Mouse (Mus musculus) stomach, embryonic 14.5 days (tissue): ENCODE data around the gene Otor. TPM values are rescaled to one million over a fixed set of nuclear protein-coding genes. Genes with fewer than 3 reads are reported as not detected.

Source experiments
- ATAC-seq: fragments of 200-750 bp; cut with Nextera tagmentation; 2 replicates; pipeline ENCODE4 v1.8.0; 2017; ENCODE audit warnings: low read depth, moderate TSS enrichment; ENCODE audit not compliant: insufficient number of reproducible peaks, insufficient read depth, low FRiP score
- H3K27ac ChIP-seq: fragments of 300-500 bp; sonication (generic); 2 replicates; pipeline ENCODE4 v1.5.1; 2014; ENCODE audit warnings: mild to moderate bottlenecking, low read length, moderate library complexity, mixed read lengths
- H3K27me3 ChIP-seq: fragments of 300-500 bp; sonication (generic); 2 replicates; pipeline ENCODE4 v1.6.1; 2014; ENCODE audit warnings: low read length, control low read depth, mixed read lengths; ENCODE audit not compliant: control insufficient read depth, insufficient read depth
- H3K36me3 ChIP-seq: fragments of 300-500 bp; sonication (generic); 2 replicates; pipeline ENCODE4 v1.6.1; 2014; ENCODE audit warnings: mild to moderate bottlenecking, control low read depth, low read length, moderate library complexity, mixed read lengths; ENCODE audit not compliant: control insufficient read depth, insufficient read depth
- H3K4me1 ChIP-seq: fragments of 300-500 bp; sonication (generic); 2 replicates; pipeline ENCODE4 v1.6.1; 2014; ENCODE audit warnings: low read length, control low read depth, mixed read lengths; ENCODE audit not compliant: control insufficient read depth, insufficient read depth
- H3K4me2 ChIP-seq: fragments of 300-500 bp; sonication (generic); replicated peaks from 2 replicates; pipeline ENCODE4 v1.6.1; 2014; ENCODE audit warnings: low read depth, low read length, control low read depth
- H3K4me3 ChIP-seq: fragments of 300-500 bp; sonication (generic); 2 replicates; pipeline ENCODE4 v1.5.1; 2014; ENCODE audit warnings: low read depth, low read length, control low read depth
- H3K9ac ChIP-seq: fragments of 300-500 bp; sonication (generic); replicated peaks from 2 replicates; pipeline ENCODE4 v1.6.1; 2014; ENCODE audit warnings: low read depth, mild to moderate bottlenecking, control low read depth, low read length, moderate library complexity, mixed read lengths
- H3K9me3 ChIP-seq: fragments of 300-500 bp; sonication (generic); 2 replicates; pipeline ENCODE4 v1.6.1; 2016; ENCODE audit warnings: low read depth, low read length, control low read depth; ENCODE audit not compliant: control insufficient read depth
- WGBS: fragments of 180-500 bp; shearing (Covaris S2); extraction: QIAGEN DNeasy Blood & Tissue Kit; methylation state at CpG from one replicate; pipeline ENCODE4 v1.1.7; 2014; 5-methylcytosine and 5-hydroxymethylcytosine counted together
- polyA plus RNA-seq: library from polyadenylated mRNA; unstranded; fragments of >200 nt; fragmentation: Nextera tagmentation; extraction: Ambion mirVana; gene quantifications from 2 replicates; pipeline ENCODE4 v1.2.1, GENCODE M21; 2014

Gene Otor
- polyA plus RNA-seq, 1 experiment from 2014 or later, result 1.5 TPM

- Histone ChIP-seq H3K4me2 (no peak overlapping the region), H3K36me3 (no peaks in the 10 kb centered on the region), H3K9me3 (no peaks in the 10 kb centered on the region), H3K27ac (no peak overlapping the region), H3K4me1 (no peaks in the 10 kb centered on the region), H3K4me3 (no peak overlapping the region), H3K27me3 (no peaks in the 10 kb centered on the region), H3K9ac (no peak overlapping the region)
- 58% methylated on average over 1 of the region's 1 CpGs for WGBS
- ATAC-seq, result peak; percentile 54
Observed at GRCm38 (mm10) chr2:143097170-143097569, 18.9 kb downstream of the Otor start.

- H3K9me3 ChIP-seq, result no peaks in the 10 kb centered on the region
- ATAC-seq, result no peak
- no peaks in the 10 kb centered on the region for H3K27me3 ChIP-seq
- WGBS, result 97% methylated on average over 1 of the region's 1 CpGs
- H3K36me3 ChIP-seq, result no peaks in the 10 kb centered on the region
- H3K4me1 ChIP-seq, result no peaks in the 10 kb centered on the region
- H3K27ac ChIP-seq, result no peak overlapping the region
- no peak overlapping the region for H3K4me2 ChIP-seq
- H3K9ac ChIP-seq, result no peak overlapping the region
- H3K4me3 ChIP-seq, result no peak overlapping the region
Observed at GRCm38 (mm10) chr2:143113859-143114258, 35.6 kb downstream of the Otor start.

- Histone ChIP-seq H3K27ac (no peak overlapping the region), H3K36me3 (no peaks in the 10 kb centered on the region), H3K9me3 (no peaks in the 10 kb centered on the region), H3K27me3 (no peaks in the 10 kb centered on the region), H3K4me2 (no peak overlapping the region), H3K4me3 (no peak overlapping the region), H3K4me1 (no peaks in the 10 kb centered on the region), H3K9ac (no peak overlapping the region)
- no peak for ATAC-seq
- 55% methylated on average over 4 of the region's 4 CpGs for WGBS
Observed at GRCm38 (mm10) chr2:143114716-143115115, 36.4 kb downstream of the Otor start.

GRCm38 (mm10) chr2:143117453-143117852 is 39.2 kb downstream of the Otor start:
- H3K36me3 ChIP-seq, result no peaks in the 10 kb centered on the region
- no peak overlapping the region for H3K27ac ChIP-seq
- H3K9me3 ChIP-seq, result no peaks in the 10 kb centered on the region
- ATAC-seq, result no peak
- no peaks in the 10 kb centered on the region for H3K4me1 ChIP-seq
- 62% methylated on average over 3 of the region's 3 CpGs for WGBS
- no peak overlapping the region for H3K4me3 ChIP-seq
- no peaks in the 10 kb centered on the region for H3K27me3 ChIP-seq
- H3K9ac ChIP-seq, result no peak overlapping the region
- H3K4me2 ChIP-seq, result no peak overlapping the region

- H3K9me3 ChIP-seq, result no peaks in the 10 kb centered on the region
- no peaks in the 10 kb centered on the region for H3K36me3 ChIP-seq
- H3K27ac ChIP-seq, result no peak overlapping the region
- no peaks in the 10 kb centered on the region for H3K27me3 ChIP-seq
- no peak overlapping the region for H3K4me3 ChIP-seq
- no peak for ATAC-seq
- 80% methylated on average over 7 of the region's 7 CpGs for WGBS
- no peaks in the 10 kb centered on the region for H3K4me1 ChIP-seq
- H3K9ac ChIP-seq, result no peak overlapping the region
- H3K4me2 ChIP-seq, result no peak overlapping the region
Observed at GRCm38 (mm10) chr2:143118221-143118620, 39.9 kb downstream of the Otor start.

GRCm38 (mm10) chr2:143131098-143131646 is 52.9 kb downstream of the Otor start:
- Histone ChIP-seq H3K27me3 (no peaks in the 10 kb centered on the region), H3K4me2 (no peak overlapping the region), H3K4me1 (no peaks in the 10 kb centered on the region), H3K4me3 (no peak overlapping the region), H3K36me3 (no peaks in the 10 kb centered on the region), H3K9me3 (no peaks in the 10 kb centered on the region), H3K27ac (no peak overlapping the region), H3K9ac (no peak overlapping the region)
- whole genome bisulfite sequencing, result 57% methylated on average over 5 of the region's 5 CpGs
- ATAC-seq, result no peak

Other genes with a start within 250 kb of the Otor start
- gene Kif16b, start 176.9 kb upstream of the Otor start, polyA plus RNA-seq, result 12.9 and 13.5 TPM in 2 replicates
- 85.1 TPM in 2 replicates for gene Snrpb2, start 15.4 kb upstream of the Otor start, polyA plus RNA-seq